Mouse (Mus musculus) midbrain, embryonic 10.5 days (tissue): ENCODE measurements around the gene Pum2. TPM values are rescaled to one million over a fixed set of nuclear protein-coding genes. Genes with fewer than 3 reads are reported as not detected.
"Not testable (repeated sequence)": the region's sequence is repeated elsewhere in the genome, so short reads cannot be mapped to it uniquely, and the experiment has no call there.

Experiments
- DNase-seq: peaks from one replicate; pipeline ENCODE4 v3.0.0-alpha.2; 2017; ENCODE audit warnings: low spot score
- H3K27ac ChIP-seq: fragments of 300-500 bp; sonication (generic); replicated peaks from 2 replicates; pipeline ENCODE4 v1.5.1; 2016; ENCODE audit warnings: mild to moderate bottlenecking
- H3K27me3 ChIP-seq: fragments of 300-500 bp; sonication (generic); 2 replicates; pipeline ENCODE4 v1.6.1; 2016; ENCODE audit warnings: low read depth, mild to moderate bottlenecking; ENCODE audit not compliant: poor library complexity, severe bottlenecking
- H3K36me3 ChIP-seq: fragments of 300-500 bp; sonication (generic); 2 replicates; pipeline ENCODE4 v1.6.1; 2016; ENCODE audit warnings: mild to moderate bottlenecking, moderate library complexity
- H3K4me1 ChIP-seq: fragments of 300-500 bp; sonication (generic); 2 replicates; pipeline ENCODE4 v1.6.1; 2016
- H3K4me3 ChIP-seq: fragments of 300-500 bp; sonication (generic); 2 replicates; pipeline ENCODE4 v1.5.1; 2016; ENCODE audit warnings: mild to moderate bottlenecking, moderate library complexity
- H3K9me3 ChIP-seq: fragments of 300-500 bp; sonication (generic); replicated peaks from 2 replicates; pipeline ENCODE4 v1.6.1; 2016; ENCODE audit warnings: mild to moderate bottlenecking
- WGBS: fragments of 180-500 bp; shearing (Covaris S2); methylation state at CpG from one replicate; pipeline ENCODE4 v1.1.7; 2016; 5-methylcytosine and 5-hydroxymethylcytosine counted together
- polyA plus RNA-seq: library from polyadenylated mRNA; unstranded; fragments of >200 nt; fragmentation: Nextera tagmentation; extraction: Ambion mirVana; gene quantifications from 2 replicates; pipeline ENCODE4 v1.2.1, GENCODE M21; 2016

The Pum2 gene
- polyA plus RNA-seq: 67.4 TPM in 2 replicates

DNA sequence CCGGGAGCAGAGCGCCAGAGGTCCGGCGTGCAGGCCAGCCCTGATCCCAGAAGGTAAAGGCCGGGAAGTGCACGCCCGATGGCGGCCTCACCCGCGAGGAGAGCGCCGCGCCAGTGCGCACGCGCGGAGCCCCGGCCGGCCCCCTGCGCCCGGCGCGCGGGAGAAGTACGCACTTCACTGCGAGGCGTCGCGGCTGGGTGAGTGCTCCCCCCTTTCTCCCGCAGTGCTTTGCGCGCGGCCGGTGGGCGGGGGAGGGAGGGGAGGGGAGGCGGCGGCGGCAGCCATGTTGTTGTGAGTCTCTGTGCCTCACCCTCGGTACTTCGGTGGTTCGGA is at the start of gene Pum2:
Gene Pum2, plus strand, starts transcription at position 161 of the 333 bp plus-strand sequence.
- under 1% methylated on average over 28 of the region's 41 CpGs for WGBS
- H3K27ac ChIP-seq: peak within 1 kb of the TSS; percentile 100
- peak; percentile 97 for DNase-seq

DNA sequence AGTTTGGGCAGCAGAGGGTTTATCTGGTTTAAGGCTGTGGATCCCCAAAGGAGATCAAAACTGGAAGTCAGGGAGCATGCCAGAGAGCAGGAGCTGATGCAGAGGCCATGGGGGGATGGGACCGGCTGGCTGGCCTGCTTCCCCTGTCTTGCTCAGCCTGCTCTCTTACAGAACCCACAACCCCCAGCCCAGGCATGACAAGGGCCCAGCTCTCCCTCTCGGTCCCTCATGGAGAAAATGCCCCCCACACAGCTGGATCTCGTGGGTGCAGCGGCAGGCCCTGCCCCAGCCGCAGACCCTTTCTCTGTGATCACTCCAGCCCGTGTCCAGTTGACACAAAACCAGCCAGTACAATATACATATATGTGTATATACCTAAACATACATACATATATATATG is 44.4 kb upstream of the Pum2 start:
- Histone ChIP-seq H3K4me3 (no peak overlapping the region), H3K27me3 (no peaks in the 10 kb centered on the region), H3K9me3 (no peaks in the 10 kb centered on the region; the same call in 1 of the 2 replicates), H3K36me3 (peaks cover 5% of the 10 kb centered on the region; the same call in 1 of the 2 replicates), H3K27ac (no peak overlapping the region), H3K4me1 (no peaks in the 10 kb centered on the region)
- 95% methylated on average over 6 of the region's 6 CpGs for WGBS
- DNase-seq: no peak

More for the DNA sequence above, at the start of gene Pum2:
- H3K9me3 ChIP-seq: peaks cover 5% of the 10 kb centered on the region; the same call in 1 of the 2 replicates
- H3K36me3 ChIP-seq: peaks cover 18% of the 10 kb centered on the region
- H3K4me3 ChIP-seq: peak within 1 kb of the TSS; percentile 96
- H3K27me3 ChIP-seq: no peaks in the 10 kb centered on the region
- peaks cover 30% of the 10 kb centered on the region for H3K4me1 ChIP-seq

DNA sequence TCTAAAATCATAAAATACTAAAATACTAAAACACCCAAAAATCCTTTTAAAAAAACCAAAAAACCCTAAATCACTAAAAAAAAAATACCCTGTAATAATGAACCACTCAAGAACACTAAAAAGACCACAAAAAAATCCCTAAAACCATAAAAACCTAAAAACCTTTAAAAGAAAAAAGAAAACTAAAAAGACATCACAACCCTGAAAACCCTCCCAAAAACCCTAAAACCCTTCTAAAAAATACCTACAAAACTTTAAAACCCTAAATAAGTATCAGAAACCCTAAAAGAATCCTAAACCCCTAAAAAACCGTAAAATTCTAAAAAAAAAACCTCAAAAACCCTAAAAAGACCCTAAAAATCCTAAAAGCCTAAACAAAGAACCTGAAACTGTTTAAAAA is 42.2 kb upstream of the Pum2 start:
- no peaks in the 10 kb centered on the region for H3K4me1 ChIP-seq
- no peak overlapping the region for H3K4me3 ChIP-seq
- H3K36me3 ChIP-seq: peaks cover 5% of the 10 kb centered on the region; the same call in 1 of the 2 replicates
- no peak overlapping the region for H3K27ac ChIP-seq
- DNase-seq: no peak
- no peaks in the 10 kb centered on the region for H3K27me3 ChIP-seq
- WGBS: 89% methylated on average over 1 of the region's 1 CpGs
- H3K9me3 ChIP-seq: no peaks in the 10 kb centered on the region; the same call in 1 of the 2 replicates

DNA sequence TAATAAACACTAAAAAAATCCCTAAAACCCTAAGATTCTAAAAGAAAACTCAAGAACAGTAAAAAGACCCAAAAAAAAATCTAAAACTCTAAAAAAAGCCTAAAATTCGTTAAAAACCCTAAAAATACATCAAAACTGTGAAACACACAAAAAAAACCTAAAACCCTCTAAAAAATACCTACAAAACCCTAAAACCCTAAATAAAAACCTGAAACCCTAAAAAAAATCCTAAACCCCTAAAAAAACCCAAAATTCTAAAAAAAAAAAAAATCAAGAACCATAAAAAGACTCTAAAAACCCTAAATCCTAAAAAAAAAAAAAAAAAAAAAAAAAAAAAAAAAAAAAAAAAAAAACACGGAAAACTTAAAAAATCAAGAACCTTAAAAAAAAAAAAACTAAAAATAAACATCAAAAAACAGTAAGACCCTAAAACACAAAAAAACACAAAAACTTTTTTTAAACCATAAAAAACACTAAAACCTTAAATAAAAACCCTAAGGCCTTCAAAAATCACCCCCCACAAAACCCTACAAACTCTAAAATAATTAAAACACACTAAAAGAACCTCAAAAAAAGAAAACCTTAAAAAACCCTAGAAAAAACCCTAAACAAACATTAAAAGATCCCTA is 41.1 kb upstream of the Pum2 start:
- H3K4me1 ChIP-seq: no peaks in the 10 kb centered on the region

DNA sequence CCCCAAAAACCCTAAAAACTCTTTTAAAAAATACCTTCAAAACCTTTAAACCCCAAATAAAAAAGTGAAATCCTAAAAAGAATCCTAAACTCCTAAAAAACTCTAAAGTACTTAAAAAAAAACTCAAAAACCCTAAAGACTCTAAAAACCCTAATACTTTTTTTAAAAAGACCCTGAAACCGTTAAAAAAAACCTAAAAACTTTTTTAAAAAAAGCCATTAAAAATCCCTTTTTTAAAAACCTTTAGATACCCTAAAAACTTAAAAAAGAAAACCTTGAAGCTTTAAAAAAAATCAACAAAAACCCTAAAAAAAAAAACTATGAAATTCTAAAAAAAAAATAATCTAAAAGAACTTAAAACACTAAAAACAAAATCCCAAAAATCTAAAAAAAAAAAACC is 39.6 kb upstream of the Pum2 start:
- no peaks in the 10 kb centered on the region for H3K27me3 ChIP-seq
- no peak overlapping the region for H3K4me3 ChIP-seq
- H3K36me3 ChIP-seq: peaks cover 4% of the 10 kb centered on the region; the same call in 1 of the 2 replicates
- H3K9me3 ChIP-seq: no peaks in the 10 kb centered on the region; the same call in 1 of the 2 replicates
- 97% methylated on average over 1 of the region's 1 CpGs for WGBS
- no peak overlapping the region for H3K27ac ChIP-seq
- DNase-seq: no peak
- H3K4me1 ChIP-seq: no peaks in the 10 kb centered on the region

More for the DNA sequence above, 41.1 kb upstream of the Pum2 start:
- Histone ChIP-seq H3K27ac (no peak overlapping the region), H3K9me3 (no peaks in the 10 kb centered on the region; the same call in 1 of the 2 replicates), H3K4me3 (no peak overlapping the region), H3K27me3 (no peaks in the 10 kb centered on the region), H3K36me3 (peaks cover 5% of the 10 kb centered on the region; the same call in 1 of the 2 replicates)
- 84% methylated on average over 2 of the region's 2 CpGs for WGBS
- no peak for DNase-seq

DNA sequence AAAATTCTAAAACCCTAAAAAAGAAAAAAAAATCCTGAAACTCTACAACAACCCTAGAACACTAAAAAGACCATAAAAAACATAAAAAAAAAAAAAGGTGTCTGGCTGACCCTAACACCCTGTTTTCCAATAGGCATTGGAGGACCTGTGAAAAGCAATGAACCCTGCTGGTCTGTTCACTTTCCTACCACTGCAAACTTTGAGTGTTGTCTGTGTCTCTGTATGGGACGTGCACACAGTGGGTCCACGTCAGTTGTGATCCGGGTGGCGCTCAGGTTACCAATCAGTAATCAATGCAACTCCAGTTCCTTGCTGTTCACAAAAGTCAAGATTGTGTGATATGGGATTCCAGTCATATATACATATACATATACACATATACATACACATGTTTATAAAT is 38.4 kb upstream of the Pum2 start:
- whole genome bisulfite sequencing: 95% methylated on average over 4 of the region's 4 CpGs
- no peak overlapping the region for H3K27ac ChIP-seq
- no peaks in the 10 kb centered on the region for H3K9me3 ChIP-seq
- no peak overlapping the region for H3K4me3 ChIP-seq
- H3K4me1 ChIP-seq: peaks cover 5% of the 10 kb centered on the region
- no peaks in the 10 kb centered on the region for H3K27me3 ChIP-seq
- DNase-seq: peak; percentile 11
- H3K36me3 ChIP-seq: no peaks in the 10 kb centered on the region

DNA sequence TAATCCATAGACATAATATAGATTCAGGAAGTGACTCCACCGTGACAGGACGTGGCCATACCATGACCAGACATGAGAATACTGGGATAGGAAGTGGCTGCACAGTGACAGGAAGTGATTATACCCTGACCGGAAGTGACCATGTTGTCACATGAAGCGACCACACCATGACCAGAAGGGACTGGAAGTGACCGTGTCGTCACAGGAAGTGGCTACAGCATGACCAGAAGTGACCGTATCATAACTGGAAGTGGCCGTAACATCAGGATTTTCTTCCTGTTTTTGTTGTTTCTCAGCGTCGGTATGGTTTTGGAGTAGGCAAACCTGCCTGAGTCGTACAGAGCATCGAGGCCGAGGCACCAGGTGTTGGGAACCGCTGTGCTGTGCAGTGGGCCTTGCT is 37.0 kb upstream of the Pum2 start:
- no peak for DNase-seq
- H3K4me3 ChIP-seq: no peak overlapping the region
- H3K4me1 ChIP-seq: peaks cover 5% of the 10 kb centered on the region
- WGBS: 94% methylated on average over 14 of the region's 14 CpGs
- H3K9me3 ChIP-seq: no peaks in the 10 kb centered on the region
- H3K27me3 ChIP-seq: no peaks in the 10 kb centered on the region
- no peaks in the 10 kb centered on the region for H3K36me3 ChIP-seq
- no peak overlapping the region for H3K27ac ChIP-seq

DNA sequence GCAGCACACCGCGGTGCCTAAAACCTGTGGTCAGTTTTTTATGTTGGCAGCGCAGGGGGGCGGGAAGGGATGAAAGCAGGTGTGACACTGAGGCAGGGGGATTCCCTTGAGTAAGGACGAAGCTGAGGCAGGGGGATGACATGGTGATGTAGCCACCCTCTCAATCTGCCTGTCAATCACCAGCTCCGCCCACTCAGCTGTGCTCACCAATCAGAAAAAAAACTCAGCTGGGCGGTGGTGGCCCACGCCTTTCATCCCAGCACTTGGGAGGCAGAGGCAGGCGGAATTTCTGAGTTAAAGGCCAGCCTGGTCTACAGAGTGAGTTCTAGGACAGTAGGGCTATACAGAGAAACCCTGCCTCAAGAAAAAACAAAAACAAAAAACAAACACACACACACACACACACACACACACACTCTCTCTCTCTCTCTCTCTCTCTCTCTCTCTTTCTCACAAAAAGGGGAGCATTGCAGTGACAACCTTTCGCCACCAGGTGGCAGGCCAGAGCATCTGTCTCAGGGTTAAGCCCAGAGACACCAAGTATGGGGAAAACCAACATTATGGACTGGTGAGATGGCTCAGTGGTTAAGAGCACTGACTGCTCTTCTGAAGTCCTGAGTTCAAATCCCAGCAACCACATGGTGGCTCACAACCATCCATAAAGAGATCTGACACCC is 35.4 kb upstream of the Pum2 start:
- H3K27me3 ChIP-seq, H3K4me1 ChIP-seq, H3K9me3 ChIP-seq, H3K27ac ChIP-seq, H3K36me3 ChIP-seq, H3K4me3 ChIP-seq: not testable (repeated sequence)
- DNase-seq: peak; percentile 68
- 72% methylated on average over 10 of the region's 10 CpGs for WGBS

DNA sequence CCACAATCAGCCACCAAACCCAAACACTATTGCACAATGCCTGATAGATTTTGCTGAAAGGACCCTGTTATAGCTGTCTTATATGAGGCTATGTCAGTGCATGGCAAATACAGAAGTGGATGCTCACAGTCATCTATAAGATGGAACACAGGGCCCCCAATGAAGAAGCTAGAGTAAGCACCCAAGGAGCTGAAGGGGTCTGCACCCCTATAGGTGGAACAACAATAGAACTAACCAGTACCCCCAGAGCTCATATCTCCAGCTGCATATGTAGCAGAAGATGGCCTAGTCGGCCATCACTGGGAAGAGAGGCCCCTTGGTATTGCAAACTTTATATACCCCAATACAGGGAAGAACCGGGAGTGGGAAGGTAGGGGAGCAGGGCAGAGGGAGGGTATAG is 33.7 kb upstream of the Pum2 start:
- 7% methylated on average over 2 of the region's 2 CpGs for WGBS
- not testable (repeated sequence) for H3K27me3 ChIP-seq, H3K4me1 ChIP-seq, H3K9me3 ChIP-seq, H3K27ac ChIP-seq, DNase-seq, H3K36me3 ChIP-seq
- H3K4me3 ChIP-seq: peak overlapping the region; percentile 77

DNA sequence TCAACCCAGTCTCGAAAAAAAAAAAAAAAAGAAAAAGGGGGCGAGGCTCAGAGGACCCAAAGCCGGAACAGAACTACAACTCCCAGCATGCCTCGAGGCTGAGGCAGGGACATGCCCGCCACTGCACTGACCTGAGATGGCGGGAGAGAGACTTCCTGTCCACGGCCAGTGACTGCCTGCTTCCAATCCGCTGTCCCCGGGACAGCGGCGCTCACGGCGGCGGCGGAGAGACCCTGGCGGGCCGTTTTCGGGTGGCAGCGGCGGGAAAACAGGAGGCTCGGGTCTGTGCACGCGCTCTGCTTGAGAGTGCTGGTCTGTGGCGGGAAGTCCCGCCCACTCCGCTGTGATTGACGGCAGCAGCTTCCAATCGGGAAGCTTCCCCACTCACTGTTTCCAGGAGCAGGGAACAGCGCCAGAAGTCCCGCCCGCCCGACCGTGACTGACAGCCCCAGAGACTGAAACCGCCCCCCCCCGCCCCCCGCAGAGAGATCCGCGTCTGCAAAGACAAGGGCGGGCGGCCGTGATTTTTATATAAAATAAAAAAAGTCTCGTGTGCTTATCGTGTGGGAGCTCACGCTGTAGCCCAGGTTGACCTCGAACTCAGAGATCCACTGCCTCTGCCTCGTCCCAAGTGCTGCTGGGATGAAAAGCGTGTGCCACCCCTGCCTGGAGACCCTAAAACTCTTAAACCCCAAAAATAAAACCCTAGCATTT is 33.1 kb upstream of the Pum2 start:
- Histone ChIP-seq H3K27ac (peak overlapping the region; percentile 97), H3K9me3 (no peaks in the 10 kb centered on the region), H3K36me3 (no peaks in the 10 kb centered on the region), H3K27me3 (no peaks in the 10 kb centered on the region), H3K4me1 (peaks cover 5% of the 10 kb centered on the region), H3K4me3 (peak overlapping the region; percentile 77)
- under 1% methylated on average over 47 of the region's 47 CpGs for WGBS
- DNase-seq: peak; percentile 96

DNA sequence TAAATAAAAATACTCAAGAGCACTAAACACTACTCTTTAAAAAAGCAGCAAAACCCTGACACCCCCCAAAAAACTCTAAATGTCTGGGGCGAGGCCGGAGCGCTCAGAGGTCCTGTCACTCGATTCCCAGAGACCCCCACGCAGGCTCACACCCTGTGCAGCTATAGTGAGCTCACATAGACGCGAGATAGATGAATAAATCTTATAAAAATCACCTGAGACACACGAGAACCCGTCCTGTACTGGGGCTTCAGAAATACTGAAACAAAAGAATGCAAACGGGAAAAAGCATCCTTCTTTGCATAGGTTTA is 32.6 kb upstream of the Pum2 start:
- DNase-seq: no peak
- Histone ChIP-seq H3K27me3 (no peaks in the 10 kb centered on the region), H3K4me3 (peak overlapping the region; percentile 77), H3K9me3 (no peaks in the 10 kb centered on the region), H3K36me3 (no peaks in the 10 kb centered on the region), H3K27ac (peak overlapping the region; percentile 97), H3K4me1 (peaks cover 5% of the 10 kb centered on the region)
- 6% methylated on average over 10 of the region's 10 CpGs for WGBS

DNA sequence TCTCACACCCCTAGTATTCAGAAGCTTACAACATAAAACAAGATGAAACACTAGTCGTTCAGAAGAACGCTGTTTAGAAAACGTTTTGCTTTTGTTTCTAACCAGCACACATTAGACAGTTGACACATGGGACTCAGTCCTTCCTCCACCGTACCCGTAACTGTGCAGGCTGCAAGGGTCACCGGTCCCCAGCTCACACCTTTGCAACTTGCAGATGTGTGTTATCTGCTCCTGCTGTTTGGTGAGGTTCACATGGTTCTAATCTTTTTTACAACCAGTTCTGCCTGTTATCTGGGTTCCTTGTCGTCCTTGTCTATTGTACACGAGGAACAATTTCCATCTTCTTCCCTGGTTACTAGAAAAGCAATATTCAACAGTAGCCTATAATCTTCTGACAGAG is 25.7 kb upstream of the Pum2 start:
- H3K27ac ChIP-seq, H3K9me3 ChIP-seq, H3K4me3 ChIP-seq, H3K27me3 ChIP-seq, DNase-seq, H3K4me1 ChIP-seq, H3K36me3 ChIP-seq: not testable (repeated sequence)
- 75% methylated on average over 8 of the region's 8 CpGs for WGBS

DNA sequence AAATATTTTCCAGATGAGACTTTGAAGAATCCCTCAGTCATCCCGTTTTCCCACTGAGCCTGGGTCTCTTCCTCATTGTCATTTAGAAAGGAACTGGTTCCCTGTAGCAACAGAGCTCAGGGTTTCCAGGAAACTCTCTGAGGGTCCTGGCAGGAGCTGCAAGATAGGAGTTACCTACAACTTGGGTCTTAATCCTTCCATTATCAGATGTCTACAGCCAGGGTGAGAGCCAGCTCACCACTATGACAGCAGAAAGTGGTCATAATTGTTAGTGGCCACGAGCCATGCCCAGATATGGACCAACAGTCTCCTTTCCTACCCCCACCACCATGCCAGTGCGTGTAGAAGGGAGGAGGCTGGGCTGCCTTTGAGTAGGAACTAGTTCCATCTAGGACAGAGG is 23.9 kb upstream of the Pum2 start:
- H3K4me1 ChIP-seq, DNase-seq, H3K9me3 ChIP-seq, H3K4me3 ChIP-seq, H3K36me3 ChIP-seq, H3K27ac ChIP-seq, H3K27me3 ChIP-seq: not testable (repeated sequence)
- 67% methylated on average over 3 of the region's 3 CpGs for WGBS
